Mouse (Mus musculus): ENCODE measurements around the gene 4933415A04Rik. TPM values are rescaled to one million over a fixed set of nuclear protein-coding genes. Genes with fewer than 3 reads are reported as not detected.

4933415A04Rik gene
- polyA plus RNA-seq, 1 experiment: 0.30 TPM

DNA sequence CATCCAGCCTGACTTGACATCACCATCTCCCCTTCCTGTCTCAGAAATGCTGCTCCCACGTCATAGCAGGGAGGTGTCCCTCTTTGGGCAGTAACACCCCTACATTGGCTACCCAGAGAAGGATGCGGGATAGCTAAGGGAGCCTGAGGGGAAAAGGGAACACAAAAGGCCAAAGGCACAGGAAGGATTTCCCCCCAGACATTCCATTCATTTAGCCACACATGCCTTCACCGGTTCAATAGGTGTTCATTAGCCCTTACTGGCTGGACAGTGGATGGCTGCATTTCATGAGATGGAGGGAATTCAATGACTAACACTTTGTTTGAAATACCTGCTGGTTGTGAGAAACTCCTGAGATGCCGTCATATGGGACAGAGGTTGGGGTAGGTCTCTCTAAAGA, 40.2 kb upstream of the 4933415A04Rik start:
- H3K4me3 ChIP-seq (ENCODE audit: insufficient read depth, low read depth, low read length): no peak overlapping the region
- DNase-seq: no peak
- no peak for TF ChIP-seq CTCF (conservative IDR thresholded peaks at IDR 0.05; ENCODE audit: insufficient read depth, insufficient read length, low read depth, low read length)
- no peak for TF ChIP-seq POLR2A (IDR thresholded peaks at IDR 0.05; ENCODE audit: low read depth, low read length)
- peaks cover 7% of the 10 kb centered on the region; the same call in 1 of the 2 replicates for H3K4me1 ChIP-seq (ENCODE audit: control insufficient read depth, insufficient read depth, low read length)
- WGBS: 67% methylated on average over 4 of the region's 4 CpGs
- no peaks in the 10 kb centered on the region for H3K36me3 ChIP-seq (ENCODE audit: control insufficient read depth, insufficient read depth, low read length)
- no peaks in the 10 kb centered on the region for H3K27me3 ChIP-seq (replicated peaks; ENCODE audit: control insufficient read depth, insufficient read depth, low read length)
- H3K27ac ChIP-seq (ENCODE audit: insufficient read depth, low read depth, low read length): no peak overlapping the region

GRCm38 (mm10) chr11:43548148-43548547, 38.7 kb upstream of the 4933415A04Rik start:
- H3K4me3 ChIP-seq (ENCODE audit: insufficient read depth, low read depth, low read length): no peak overlapping the region
- H3K27ac ChIP-seq (ENCODE audit: insufficient read depth, low read depth, low read length): no peak overlapping the region
- H3K27me3 ChIP-seq (replicated peaks; ENCODE audit: control insufficient read depth, insufficient read depth, low read length): no peaks in the 10 kb centered on the region
- no peaks in the 10 kb centered on the region for H3K36me3 ChIP-seq (ENCODE audit: control insufficient read depth, insufficient read depth, low read length)
- 53% methylated on average over 7 of the region's 7 CpGs for WGBS
- TF ChIP-seq CTCF (conservative IDR thresholded peaks at IDR 0.05; ENCODE audit: insufficient read depth, insufficient read length, low read depth, low read length) (no peak), POLR2A (IDR thresholded peaks at IDR 0.05; ENCODE audit: low read depth, low read length) (no peak)
- peaks cover 7% of the 10 kb centered on the region; the same call in 1 of the 2 replicates for H3K4me1 ChIP-seq (ENCODE audit: control insufficient read depth, insufficient read depth, low read length)
- peak; percentile 46 for DNase-seq

DNA sequence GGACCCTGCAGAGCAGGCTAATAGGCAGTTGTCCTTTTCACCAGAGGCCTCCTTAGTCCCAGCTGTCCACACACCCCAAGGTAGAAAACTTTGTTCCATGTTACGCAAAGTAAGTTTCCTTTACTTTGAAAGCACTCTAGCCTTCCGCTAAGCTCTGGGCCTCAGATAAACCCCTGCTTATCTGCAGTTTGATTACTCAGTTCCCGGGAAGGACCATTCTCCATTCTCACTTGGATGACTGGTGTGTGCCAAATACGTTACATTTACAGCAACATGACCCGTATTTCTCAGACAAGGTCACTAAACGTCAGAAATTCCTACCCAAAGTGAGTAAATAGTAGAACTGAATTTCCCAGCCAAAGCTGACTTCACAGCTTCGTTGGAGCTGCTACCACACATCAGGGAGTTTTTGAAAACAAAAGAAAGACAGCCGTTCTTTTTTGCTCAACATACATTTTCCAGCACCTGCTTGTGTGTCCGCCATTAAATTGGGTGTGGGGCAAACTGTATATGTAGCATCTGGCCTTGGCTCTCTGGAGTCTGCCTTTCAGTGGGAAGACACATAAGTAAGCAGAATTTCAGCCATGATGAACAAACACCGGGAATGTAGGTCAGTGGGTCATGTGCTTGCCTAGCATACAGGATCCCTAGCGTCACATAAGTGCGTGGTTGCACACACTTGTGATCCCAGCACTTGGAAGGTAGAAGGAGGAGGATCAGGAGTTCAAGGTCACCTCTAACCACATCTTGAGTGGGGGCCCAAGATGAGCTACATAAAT, 38.0 kb upstream of the 4933415A04Rik start:
- TF ChIP-seq POLR2A (IDR thresholded peaks at IDR 0.05; ENCODE audit: low read depth, low read length): no peak
- TF ChIP-seq CTCF (conservative IDR thresholded peaks at IDR 0.05; ENCODE audit: insufficient read depth, insufficient read length, low read depth, low read length): no peak
- no peaks in the 10 kb centered on the region for H3K27me3 ChIP-seq (replicated peaks; ENCODE audit: control insufficient read depth, insufficient read depth, low read length)
- peak; percentile 18 for DNase-seq
- H3K27ac ChIP-seq (ENCODE audit: insufficient read depth, low read depth, low read length): no peak overlapping the region
- 57% methylated on average over 12 of the region's 12 CpGs for whole genome bisulfite sequencing
- no peaks in the 10 kb centered on the region for H3K36me3 ChIP-seq (ENCODE audit: control insufficient read depth, insufficient read depth, low read length)
- no peak overlapping the region for H3K4me3 ChIP-seq (ENCODE audit: insufficient read depth, low read depth, low read length)
- H3K4me1 ChIP-seq (ENCODE audit: control insufficient read depth, insufficient read depth, low read length): peaks cover 7% of the 10 kb centered on the region; the same call in 1 of the 2 replicates

GRCm38 (mm10) chr11:43549701-43550100, 37.1 kb upstream of the 4933415A04Rik start:
- peak; percentile 94 for DNase-seq
- WGBS: 14% methylated on average over 11 of the region's 11 CpGs
- Histone ChIP-seq H3K4me3 (ENCODE audit: insufficient read depth, low read depth, low read length) (no peak overlapping the region), H3K36me3 (ENCODE audit: control insufficient read depth, insufficient read depth, low read length) (no peaks in the 10 kb centered on the region), H3K27me3 (replicated peaks; ENCODE audit: control insufficient read depth, insufficient read depth, low read length) (no peaks in the 10 kb centered on the region), H3K27ac (ENCODE audit: insufficient read depth, low read depth, low read length) (no peak overlapping the region), H3K4me1 (ENCODE audit: control insufficient read depth, insufficient read depth, low read length) (peaks cover 7% of the 10 kb centered on the region; the same call in 1 of the 2 replicates)
- no peak for TF ChIP-seq POLR2A (IDR thresholded peaks at IDR 0.05; ENCODE audit: low read depth, low read length)
- no peak for TF ChIP-seq CTCF (conservative IDR thresholded peaks at IDR 0.05; ENCODE audit: insufficient read depth, insufficient read length, low read depth, low read length)

- no peak for TF ChIP-seq POLR2A (IDR thresholded peaks at IDR 0.05; ENCODE audit: low read depth, low read length)
- TF ChIP-seq CTCF (conservative IDR thresholded peaks at IDR 0.05; ENCODE audit: insufficient read depth, insufficient read length, low read depth, low read length): no peak
- WGBS: 86% methylated on average over 3 of the region's 3 CpGs
- Histone ChIP-seq H3K27ac (ENCODE audit: insufficient read depth, low read depth, low read length) (no peak overlapping the region), H3K4me3 (ENCODE audit: insufficient read depth, low read depth, low read length) (no peak overlapping the region), H3K4me1 (ENCODE audit: control insufficient read depth, insufficient read depth, low read length) (peaks cover 9% of the 10 kb centered on the region; the same call in 1 of the 2 replicates), H3K27me3 (replicated peaks; ENCODE audit: control insufficient read depth, insufficient read depth, low read length) (no peaks in the 10 kb centered on the region), H3K36me3 (ENCODE audit: control insufficient read depth, insufficient read depth, low read length) (no peaks in the 10 kb centered on the region)
- DNase-seq: no peak
These were observed 35.1 kb upstream of the 4933415A04Rik start for GRCm38 (mm10) chr11:43551756-43552155.

- Histone ChIP-seq H3K36me3 (ENCODE audit: control insufficient read depth, insufficient read depth, low read length) (no peaks in the 10 kb centered on the region), H3K4me1 (ENCODE audit: control insufficient read depth, insufficient read depth, low read length) (peaks cover 9% of the 10 kb centered on the region; the same call in 1 of the 2 replicates), H3K4me3 (ENCODE audit: insufficient read depth, low read depth, low read length) (no peak overlapping the region), H3K27ac (ENCODE audit: insufficient read depth, low read depth, low read length) (no peak overlapping the region), H3K27me3 (replicated peaks; ENCODE audit: control insufficient read depth, insufficient read depth, low read length) (no peaks in the 10 kb centered on the region)
- no peak for DNase-seq
- WGBS: 96% methylated on average over 6 of the region's 6 CpGs
- TF ChIP-seq POLR2A (IDR thresholded peaks at IDR 0.05; ENCODE audit: low read depth, low read length) (no peak), CTCF (conservative IDR thresholded peaks at IDR 0.05; ENCODE audit: insufficient read depth, insufficient read length, low read depth, low read length) (no peak)
These were observed 34.2 kb upstream of the 4933415A04Rik start for GRCm38 (mm10) chr11:43552675-43553074.

GRCm38 (mm10) chr11:43556538-43556937, 30.3 kb upstream of the 4933415A04Rik start:
- no peak for DNase-seq
- WGBS: 83% methylated on average over 11 of the region's 11 CpGs

More at GRCm38 (mm10) chr11:43556538-43556937, 30.3 kb upstream of the 4933415A04Rik start:
- no peak overlapping the region for H3K4me3 ChIP-seq (ENCODE audit: insufficient read depth, low read depth, low read length)
- H3K36me3 ChIP-seq (ENCODE audit: control insufficient read depth, insufficient read depth, low read length): no peaks in the 10 kb centered on the region
- no peaks in the 10 kb centered on the region for H3K27me3 ChIP-seq (replicated peaks; ENCODE audit: control insufficient read depth, insufficient read depth, low read length)
- 0 out of 2 replicates have a peak, but pooled peaks cover 2% of the 10 kb centered on the region for H3K4me1 ChIP-seq (ENCODE audit: control insufficient read depth, insufficient read depth, low read length)
- no peak overlapping the region for H3K27ac ChIP-seq (ENCODE audit: insufficient read depth, low read depth, low read length)
- TF ChIP-seq CTCF (conservative IDR thresholded peaks at IDR 0.05; ENCODE audit: insufficient read depth, insufficient read length, low read depth, low read length): peak; percentile 48
- no peak for TF ChIP-seq POLR2A (IDR thresholded peaks at IDR 0.05; ENCODE audit: low read depth, low read length)

Data from kidney, adult 2 months (tissue).